Comparison of ENCODE assay signal across 8 mouse cellular contexts in genomic region chr13:42709148-42709547, GRCm38 (mm10). TPM values are rescaled to one million over a fixed set of nuclear protein-coding genes. Genes with fewer than 3 reads are reported as not detected.
DNase-seq lines count a peak whose midpoint lies in the region; ATAC-seq lines count a peak whose summit lies in the region.

No protein-coding gene starts in this region.

- no peaks in the 10 kb centered on the region for H3K27me3 ChIP-seq in forebrain, embryonic 16.5 days (replicated peaks; ENCODE audit: control insufficient read depth, insufficient read depth, low read length)
- peaks cover 6% of the 10 kb centered on the region; the same call in 1 of the 2 replicates for H3K27me3 ChIP-seq in neural tube, embryonic 13.5 days

- WGBS in forebrain, embryonic 16.5 days = 3% methylated on average over 11 of the region's 11 CpGs
- WGBS in neural tube, embryonic 13.5 days = 5% methylated on average over 11 of the region's 11 CpGs

- no peaks in the 10 kb centered on the region for H3K36me3 ChIP-seq in forebrain, embryonic 16.5 days (ENCODE audit: control insufficient read depth, insufficient read depth)
- no peaks in the 10 kb centered on the region for H3K36me3 ChIP-seq in neural tube, embryonic 13.5 days

- H3K9me3 ChIP-seq in forebrain, embryonic 16.5 days (ENCODE audit: control insufficient read depth, low read length) = no peaks in the 10 kb centered on the region
- H3K9me3 ChIP-seq in neural tube, embryonic 13.5 days = no peaks in the 10 kb centered on the region

- peak overlapping the region; percentile 66 for H3K4me3 ChIP-seq in forebrain, embryonic 16.5 days (replicated peaks; ENCODE audit: low read length)
- H3K4me3 ChIP-seq in neural tube, embryonic 13.5 days = peak overlapping the region; percentile 71

- DNase-seq in layer of hippocampus, postnatal 10 days (ENCODE audit: low spot score in 2 of 2) = peak; percentile 14 to 23
- DNase-seq in layer of hippocampus, adult 8-10 months (ENCODE audit: low spot score in 2 of 2) = no peak
- DNase-seq in cerebellum, adult 9-11 months = peak; percentile 72
- DNase-seq in ovary, postnatal 10 days (ENCODE audit: low spot score) = no peak
- no peak for DNase-seq in B cell, adult 2 months
- DNase-seq in gastrocnemius, postnatal 10 days = no peak

- H3K4me2 ChIP-seq in forebrain, embryonic 16.5 days (ENCODE audit: low read length) = peak overlapping the region; percentile 57
- H3K4me2 ChIP-seq in neural tube, embryonic 13.5 days = peak overlapping the region; percentile 65

- H3K4me1 ChIP-seq in forebrain, embryonic 16.5 days (replicated peaks; ENCODE audit: control insufficient read depth, insufficient read depth, low read length) = peaks cover 24% of the 10 kb centered on the region
- peaks cover 29% of the 10 kb centered on the region for H3K4me1 ChIP-seq in neural tube, embryonic 13.5 days (replicated peaks)

- H3K9ac ChIP-seq in forebrain, embryonic 16.5 days (replicated peaks; ENCODE audit: low read depth, low read length) = peak overlapping the region; percentile 86
- peak overlapping the region; percentile 90 for H3K9ac ChIP-seq in neural tube, embryonic 13.5 days

- ATAC-seq in forebrain, embryonic 16.5 days = peak; percentile 56
- peak; percentile 82 for ATAC-seq in neural tube, embryonic 13.5 days (ENCODE audit: low read depth)

- peak overlapping the region; percentile 44; the same call in 1 of the 2 replicates for H3K27ac ChIP-seq in forebrain, embryonic 16.5 days (ENCODE audit: low read length)
- peak overlapping the region; percentile 90 for H3K27ac ChIP-seq in neural tube, embryonic 13.5 days (replicated peaks)

RNA-seq across cellular contexts. Expression of gene Phactr1, which starts 28.7 kb away (rescaled TPM):
- total RNA-seq in layer of hippocampus, postnatal 10 days (2021) = 100 to 1,000 TPM; 222 to 228 TPM
- total RNA-seq in layer of hippocampus, adult 8-10 months (2022) = 100 to 1,000 TPM; 299 to 319 (median 309) TPM
- 82.7 and 94.8 TPM in 2 replicates for polyA plus RNA-seq in forebrain, embryonic 16.5 days (2015; fragmentation: Nextera tagmentation; extraction: Ambion mirVana)
- polyA plus RNA-seq in neural tube, embryonic 13.5 days (2015; fragmentation: Nextera tagmentation; extraction: Ambion mirVana) = 48.3 and 50.3 TPM in 2 replicates
- total RNA-seq in gastrocnemius, postnatal 10 days (2021) = 1 to 10 TPM; 7.1 to 9.1 TPM

Comparison
In these comparisons a context has a peak if more than half of its experiments do, and no peak if none do; other contexts are left out.
1. DNase-seq: peak in layer of hippocampus, postnatal 10 days (2 of 2) and cerebellum, adult 9-11 months (single experiment); none in layer of hippocampus, adult 8-10 months (0 of 2), ovary, postnatal 10 days (single experiment), B cell, adult 2 months (0 of 2) and gastrocnemius, postnatal 10 days (single experiment).
2. RNA of gene Phactr1, which starts 28.7 kb away (total RNA-seq): 299 to 319 TPM in layer of hippocampus, adult 8-10 months and 222 to 228 TPM in layer of hippocampus, postnatal 10 days; 7.1 to 9.1 TPM in gastrocnemius, postnatal 10 days; every median in the first group is over 10 times any median in the second.